Mouse (Mus musculus) layer of hippocampus, adult 18-20 months (tissue): ENCODE data around the gene Zdhhc9. TPM values are rescaled to one million over a fixed set of nuclear protein-coding genes. Genes with fewer than 3 reads are reported as not detected.
"Not testable (repeated sequence)": the region's sequence is repeated elsewhere in the genome, so short reads cannot be mapped to it uniquely, and the experiment has no call there.

ENCODE experiments used
- DNase-seq, 2 experiments: peaks; one replicate each; pipeline ENCODE4 v3.0.0; 2022; ENCODE audit warnings: low spot score in 2 of 2
- long read RNA-seq: library from polyadenylated mRNA; stranded (forward); transcript quantifications from one replicate; pipeline ENCODE4 v2.0.0, GENCODE M21; 2021
- total RNA-seq, 2 experiments: library from RNA; stranded (reverse); gene quantifications; 2 replicates each; pipeline ENCODE4 v1.2.3; 2021

The Zdhhc9 gene
- total RNA-seq: 10 to 100 TPM; 36.9 to 38.5 TPM
- long read RNA-seq, transcript Zdhhc9-201 (10 exons, 2,982 nt): major isoform, 25 of 27 reads
- long read RNA-seq, partial matches to known transcripts: 0 of 27 reads
- long read RNA-seq, other reads (novel, unspliced or antisense): 2 of 27 reads

- DNase-seq: peak; percentile 79 to 91
Measured at GRCm38 (mm10) chrX:48208519-48209185, at the start of gene Zdhhc9. Zdhhc9 (minus strand) TSS chrX:48208878.

GRCm38 (mm10) chrX:48257011-48257410, 48.3 kb upstream of the Zdhhc9 start:
- no peak for DNase-seq

GRCm38 (mm10) chrX:48256468-48257007, 47.9 kb upstream of the Zdhhc9 start, which contains the start of gene Utp14a:
Utp14a (plus strand) TSS chrX:48256862.
- peak; percentile 93 to 96 for DNase-seq

DNA sequence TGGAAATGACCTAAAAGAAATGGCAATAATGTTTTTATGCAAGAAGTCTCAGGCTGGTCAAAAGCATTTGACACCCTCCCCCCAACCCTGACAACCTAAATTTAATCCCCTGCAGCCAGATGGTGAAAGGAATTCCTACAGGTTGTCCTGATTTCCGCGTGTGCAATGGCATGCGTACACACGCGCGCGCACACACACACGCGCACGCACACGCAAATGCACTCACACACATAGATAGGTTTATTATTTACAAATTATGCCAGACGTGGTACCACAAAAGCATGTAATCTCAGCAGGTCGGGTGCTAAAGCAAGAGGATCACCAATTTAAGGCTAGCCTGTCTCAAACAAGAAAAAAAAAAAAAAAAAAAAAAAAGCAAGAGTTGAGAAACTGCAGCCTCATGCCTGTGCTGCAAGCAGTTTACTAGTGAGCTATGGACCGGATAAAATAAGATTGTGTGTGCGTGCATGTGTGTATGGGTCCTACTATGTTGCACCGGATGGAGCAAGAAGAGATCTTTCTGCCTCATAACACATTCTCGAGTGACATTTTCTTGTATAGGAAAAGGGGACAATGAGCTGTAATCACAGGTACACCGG, 47.3 kb upstream of the Zdhhc9 start:
- no peak for DNase-seq

- DNase-seq: no peak
Measured at GRCm38 (mm10) chrX:48234417-48234816, 25.7 kb upstream of the Zdhhc9 start.

- no peak for DNase-seq
Measured at GRCm38 (mm10) chrX:48226225-48226624, 17.5 kb upstream of the Zdhhc9 start.

- DNase-seq: no peak
Measured at GRCm38 (mm10) chrX:48222706-48223105, 14.0 kb upstream of the Zdhhc9 start.

- no peak for DNase-seq
Measured at GRCm38 (mm10) chrX:48219468-48219867, 10.8 kb upstream of the Zdhhc9 start.

DNA sequence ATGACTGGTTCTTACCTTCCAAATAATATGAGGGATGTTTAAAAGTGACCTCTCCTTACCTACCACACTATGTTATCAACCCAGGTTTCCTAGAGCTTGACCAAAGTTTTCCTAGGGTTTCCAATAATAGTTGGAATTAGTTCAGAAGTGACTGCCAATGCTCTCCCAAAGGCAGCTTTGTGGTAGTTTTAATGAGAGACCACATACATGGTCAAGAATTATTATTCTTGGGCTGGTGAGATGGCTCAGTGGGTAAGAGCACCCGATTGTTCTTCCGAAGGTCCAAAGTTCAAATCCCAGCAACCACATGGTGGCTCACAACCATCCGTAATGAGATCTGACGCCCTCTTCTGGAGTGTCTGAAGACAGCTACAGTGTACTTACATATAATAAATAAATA, 1.1 kb upstream of the Zdhhc9 start:
- not testable (repeated sequence) for DNase-seq

- DNase-seq: no peak
Measured at GRCm38 (mm10) chrX:48207761-48208487, 754 bp downstream of the Zdhhc9 start.

DNA sequence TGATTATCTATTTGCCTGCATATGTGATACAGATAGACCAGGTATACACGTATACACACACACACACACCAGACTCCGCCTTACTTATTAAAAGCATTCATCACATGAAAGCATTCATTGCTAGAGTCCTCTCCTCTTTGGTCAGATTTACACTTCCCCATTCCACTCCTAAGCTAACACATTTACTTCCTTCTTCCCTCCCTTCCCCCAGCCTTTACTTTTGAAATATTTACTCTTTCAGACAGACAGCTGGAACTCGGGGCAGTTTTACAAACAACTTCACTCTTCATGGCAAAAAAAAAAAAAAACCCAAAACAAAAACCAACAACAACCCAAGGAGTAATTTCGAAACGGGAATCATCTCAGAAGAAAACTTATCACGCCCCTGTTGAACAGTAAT, 4.2 kb downstream of the Zdhhc9 start:
- no peak for DNase-seq

GRCm38 (mm10) chrX:48203763-48204162, 4.9 kb downstream of the Zdhhc9 start:
- DNase-seq: no peak

- DNase-seq: no peak
Measured at GRCm38 (mm10) chrX:48202995-48203394, 5.7 kb downstream of the Zdhhc9 start.

DNA sequence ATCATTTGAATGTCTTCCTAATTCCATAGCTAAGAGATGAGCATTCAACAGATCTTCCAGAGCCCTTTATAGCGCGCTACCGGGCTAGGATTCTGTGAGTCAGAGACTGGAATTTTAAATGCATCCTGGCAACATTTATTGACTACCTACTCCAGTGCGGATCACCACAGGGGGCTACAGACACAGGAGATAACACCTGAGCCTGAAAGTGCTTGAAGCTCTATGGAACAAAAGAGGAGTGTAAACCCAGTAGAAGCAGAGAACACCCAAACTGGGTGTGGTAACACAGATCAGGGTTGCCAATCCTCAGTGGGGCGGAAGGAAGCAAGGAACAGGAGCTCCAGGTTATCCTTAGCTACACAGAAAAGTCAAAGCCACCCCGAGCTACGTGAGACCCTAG, 6.2 kb downstream of the Zdhhc9 start:
- DNase-seq: no peak

- no peak for DNase-seq
Measured at GRCm38 (mm10) chrX:48201973-48202372, 6.7 kb downstream of the Zdhhc9 start.

- no peak for DNase-seq
Measured at GRCm38 (mm10) chrX:48200699-48201098, 8.0 kb downstream of the Zdhhc9 start.

GRCm38 (mm10) chrX:48199026-48199425, 9.7 kb downstream of the Zdhhc9 start:
- DNase-seq: peak in 1 of 2 experiments; percentile 24

- no peak for DNase-seq
Measured at GRCm38 (mm10) chrX:48197856-48198255, 10.8 kb downstream of the Zdhhc9 start.

DNA sequence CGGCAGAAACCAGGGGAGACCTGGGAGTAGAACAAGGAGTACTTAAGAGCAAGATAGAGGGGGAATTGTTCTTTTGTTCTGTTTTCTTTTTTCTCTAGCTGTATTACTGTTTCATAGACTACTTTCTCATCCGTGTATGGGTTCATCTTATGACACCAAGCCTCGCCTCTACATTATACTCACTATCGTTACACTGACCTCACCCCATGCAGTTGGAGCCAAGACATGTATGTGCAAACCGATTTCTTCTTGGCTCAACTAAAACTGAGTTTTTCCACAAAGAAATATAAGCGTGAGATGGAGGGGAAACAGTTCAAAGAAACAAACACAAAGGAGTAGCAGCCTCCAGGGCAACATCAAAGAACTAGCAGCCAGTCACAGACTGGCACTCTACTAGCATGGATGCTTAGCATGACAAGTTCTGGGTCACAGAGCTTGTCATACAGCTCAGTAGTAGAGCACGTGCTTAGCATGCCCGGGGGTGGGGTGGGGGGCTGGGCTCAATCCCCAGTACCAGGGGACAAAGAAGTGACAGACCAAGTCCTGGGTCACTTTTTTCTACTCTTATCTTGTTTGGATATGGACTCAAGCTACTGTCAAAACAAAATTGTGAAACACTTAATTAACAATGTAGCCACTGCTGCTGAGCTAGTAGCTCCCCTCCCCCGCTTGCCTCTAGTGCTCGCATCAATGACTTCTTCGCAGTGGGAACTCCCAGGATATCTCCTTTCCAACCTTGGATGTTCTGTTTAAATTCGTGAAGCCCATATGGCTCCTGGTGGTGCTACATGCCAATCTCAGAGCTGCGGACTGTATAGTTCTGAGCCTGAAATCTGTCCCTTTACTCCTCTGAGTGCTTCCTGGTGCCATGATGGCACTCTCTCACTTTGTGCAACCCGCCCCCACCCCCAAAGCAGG, 15.2 kb downstream of the Zdhhc9 start:
- DNase-seq: no peak

DNA sequence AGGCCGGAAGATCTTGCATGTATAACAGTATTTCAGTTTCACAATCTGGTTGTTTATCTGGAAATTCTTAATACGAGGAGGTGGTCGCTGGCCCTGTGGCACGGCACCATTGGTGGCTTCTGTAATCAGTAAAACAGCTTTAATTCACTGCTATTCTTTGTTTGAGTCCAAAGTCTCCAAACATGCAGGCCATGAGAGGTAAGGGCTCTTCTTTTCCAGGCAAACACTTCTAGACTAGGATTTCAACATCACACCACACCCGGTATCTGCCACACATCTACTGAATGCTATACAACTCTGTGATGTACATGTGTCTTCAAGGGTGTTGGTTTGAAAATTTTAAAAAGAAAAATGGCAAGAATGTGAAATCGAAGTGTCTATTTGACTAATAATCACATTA, 17.4 kb downstream of the Zdhhc9 start:
- DNase-seq: no peak

- no peak for DNase-seq
Measured at GRCm38 (mm10) chrX:48184703-48185102, 24.0 kb downstream of the Zdhhc9 start.
